Mouse (Mus musculus) neural tube, embryonic 11.5 days (tissue): ENCODE measurements around the gene Btrc. TPM values are rescaled to one million over a fixed set of nuclear protein-coding genes. Genes with fewer than 3 reads are reported as not detected.

Experiments
- ATAC-seq: fragments of 200-750 bp; cut with Nextera tagmentation; 2 replicates; pipeline ENCODE4 v1.8.0; 2017; ENCODE audit warnings: moderate number of reproducible peaks, mild to moderate bottlenecking, moderate TSS enrichment, moderate library complexity; ENCODE audit not compliant: insufficient read depth, low FRiP score, low TSS enrichment
- DNase-seq: peaks from one replicate; pipeline ENCODE4 v3.0.0-alpha.2; 2015; ENCODE audit warnings: low spot score
- H3K27ac ChIP-seq: fragments of 300-500 bp; sonication (generic); 2 replicates; pipeline ENCODE4 v1.5.1; 2014; ENCODE audit warnings: low read depth, mild to moderate bottlenecking, low read length
- H3K27me3 ChIP-seq: fragments of 300-500 bp; sonication (generic); 2 replicates; pipeline ENCODE4 v1.6.1; 2014; ENCODE audit warnings: mild to moderate bottlenecking, low read length, mixed read lengths; ENCODE audit not compliant: control insufficient read depth, insufficient read depth
- H3K36me3 ChIP-seq: fragments of 300-500 bp; sonication (generic); 2 replicates; pipeline ENCODE4 v1.6.1; 2014; ENCODE audit warnings: mild to moderate bottlenecking, low read length, moderate library complexity, mixed read lengths; ENCODE audit not compliant: control insufficient read depth, insufficient read depth
- H3K4me1 ChIP-seq: fragments of 300-500 bp; sonication (generic); 2 replicates; pipeline ENCODE4 v1.6.1; 2014; ENCODE audit warnings: low read length, mixed read lengths; ENCODE audit not compliant: control insufficient read depth, insufficient read depth
- H3K4me2 ChIP-seq: fragments of 300-500 bp; sonication (generic); 2 replicates; pipeline ENCODE4 v1.6.1; 2014; ENCODE audit warnings: low read depth, mild to moderate bottlenecking, moderate library complexity
- H3K4me3 ChIP-seq: fragments of 300-500 bp; sonication (generic); 2 replicates; pipeline ENCODE4 v1.5.1; 2014; ENCODE audit warnings: low read depth, low read length
- H3K9ac ChIP-seq: fragments of 300-500 bp; sonication (generic); 2 replicates; pipeline ENCODE4 v1.6.1; 2014; ENCODE audit warnings: mild to moderate bottlenecking, low read length
- H3K9me3 ChIP-seq: fragments of 300-500 bp; sonication (generic); 2 replicates; pipeline ENCODE4 v1.6.1; 2016; ENCODE audit warnings: low read length; ENCODE audit not compliant: control insufficient read depth
- WGBS: fragments of 180-500 bp; shearing (Covaris S2); extraction: QIAGEN DNeasy Blood & Tissue Kit; methylation state at CpG from one replicate; pipeline ENCODE4 v1.1.7; 2014; 5-methylcytosine and 5-hydroxymethylcytosine counted together
- polyA plus RNA-seq: library from polyadenylated mRNA; unstranded; fragments of >200 nt; fragmentation: Nextera tagmentation; extraction: Ambion mirVana; gene quantifications from 2 replicates; pipeline ENCODE4 v1.2.1, GENCODE M21; 2014

Gene Btrc
- polyA plus RNA-seq, 1 experiment from 2014 or later: 68.4 TPM

DNA sequence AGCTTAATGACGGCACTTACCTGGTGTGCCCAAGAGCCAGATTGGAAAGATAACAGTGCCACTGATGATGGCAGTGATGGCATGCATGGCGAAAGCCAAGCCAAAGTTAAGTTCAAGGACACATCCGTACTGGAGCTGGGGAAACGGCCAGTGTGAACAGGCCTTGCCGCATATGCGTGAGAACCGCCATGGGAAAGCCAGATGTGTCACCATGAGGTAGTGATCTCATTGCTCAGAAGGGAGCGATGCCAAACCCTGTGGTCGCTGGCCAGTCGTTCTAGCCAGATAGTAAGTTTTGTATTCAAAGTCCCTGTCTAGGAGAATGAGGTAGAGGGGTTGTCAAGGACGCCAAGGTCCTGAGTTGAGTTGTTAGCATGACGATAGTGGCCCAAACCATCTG is 152.7 kb downstream of the Btrc start:
- H3K4me3 ChIP-seq: no peak overlapping the region
- no peak overlapping the region for H3K27ac ChIP-seq
- H3K4me2 ChIP-seq: no peak overlapping the region
- H3K9ac ChIP-seq: no peak overlapping the region
- H3K9me3 ChIP-seq: no peaks in the 10 kb centered on the region
- peaks cover 9% of the 10 kb centered on the region for H3K36me3 ChIP-seq
- no peaks in the 10 kb centered on the region for H3K4me1 ChIP-seq
- 96% methylated on average over 12 of the region's 12 CpGs for WGBS
- no peaks in the 10 kb centered on the region for H3K27me3 ChIP-seq
- DNase-seq (no peak), ATAC-seq (no peak)

DNA sequence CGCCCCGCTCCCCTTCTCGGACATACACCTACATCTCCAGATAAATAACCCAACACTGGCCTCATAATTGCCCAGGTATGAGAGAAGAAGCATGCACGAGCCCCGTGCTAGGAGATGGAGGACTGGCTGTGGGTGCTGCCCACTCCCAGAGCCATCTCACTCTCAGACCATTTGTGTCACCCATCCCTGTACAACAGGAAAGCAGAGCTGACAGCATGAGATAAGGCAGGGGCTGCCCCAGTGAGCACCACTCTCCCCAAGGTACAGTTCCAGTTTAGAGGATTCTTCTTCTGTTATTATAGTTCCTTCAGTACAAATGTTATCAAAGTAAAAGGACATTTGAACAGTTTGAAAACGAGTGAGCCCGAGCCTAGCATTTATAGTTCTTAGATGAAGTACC is 163.8 kb downstream of the Btrc start:
- WGBS: 89% methylated on average over 7 of the region's 7 CpGs
- Histone ChIP-seq H3K4me1 (no peaks in the 10 kb centered on the region), H3K9me3 (no peaks in the 10 kb centered on the region), H3K4me2 (no peak overlapping the region), H3K36me3 (peaks cover 9% of the 10 kb centered on the region), H3K27ac (no peak overlapping the region), H3K4me3 (no peak overlapping the region), H3K27me3 (no peaks in the 10 kb centered on the region), H3K9ac (no peak overlapping the region)
- DNase-seq: no peak
- ATAC-seq: no peak

DNA sequence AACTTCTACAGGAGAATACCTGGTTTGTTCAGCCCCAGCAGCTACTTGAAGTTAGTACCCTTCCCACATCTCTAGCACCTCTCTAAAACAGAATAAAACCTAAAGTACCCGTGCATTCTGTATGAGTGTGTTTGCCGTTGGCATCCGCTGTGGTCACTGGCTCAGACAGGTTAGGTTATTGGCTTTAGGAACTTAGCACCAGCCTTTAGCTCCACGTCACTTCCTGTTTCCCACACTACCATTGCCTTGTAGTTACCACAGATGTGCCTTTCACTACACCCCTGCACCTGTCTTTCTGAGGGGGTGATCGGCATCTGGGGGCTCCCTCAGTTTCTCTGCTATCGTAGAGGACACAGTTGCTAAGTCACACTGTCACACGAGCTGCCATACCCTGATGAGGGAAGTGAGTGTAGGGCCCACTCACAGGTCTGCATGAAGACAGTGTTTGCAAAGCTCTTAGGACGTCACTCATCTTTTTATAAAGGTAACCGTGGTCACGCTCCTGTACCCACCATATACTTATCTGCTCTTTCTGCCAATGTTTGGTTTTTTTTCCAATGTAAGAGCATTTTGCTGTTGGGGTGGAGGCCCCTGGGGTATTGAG is 164.5 kb downstream of the Btrc start:
- WGBS: 93% methylated on average over 10 of the region's 10 CpGs
- Histone ChIP-seq H3K9ac (no peak overlapping the region), H3K4me3 (no peak overlapping the region), H3K36me3 (peaks cover 9% of the 10 kb centered on the region), H3K27me3 (no peaks in the 10 kb centered on the region), H3K4me1 (no peaks in the 10 kb centered on the region), H3K9me3 (no peaks in the 10 kb centered on the region), H3K27ac (no peak overlapping the region), H3K4me2 (no peak overlapping the region)
- ATAC-seq (no peak), DNase-seq (no peak)

DNA sequence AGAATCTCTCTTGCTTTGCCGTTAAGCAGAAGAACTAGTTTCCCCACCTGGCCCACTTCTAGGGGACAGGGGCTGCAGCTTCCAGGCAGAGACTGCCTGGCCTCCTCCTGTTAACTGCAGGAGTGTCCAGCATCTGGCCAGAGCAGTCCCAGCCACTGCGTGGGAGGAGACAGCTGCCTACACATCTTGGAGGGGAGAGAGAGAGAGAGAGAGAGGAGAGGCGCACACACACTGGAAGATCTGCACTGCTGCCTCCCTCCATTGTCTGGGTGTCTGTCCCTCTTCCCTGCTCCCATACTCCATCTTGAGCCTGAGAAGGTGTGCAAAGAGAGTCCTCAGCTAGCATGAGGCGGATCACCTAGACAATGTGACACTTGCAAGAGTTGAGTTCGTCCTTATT is 165.8 kb downstream of the Btrc start:
- H3K27me3 ChIP-seq: no peaks in the 10 kb centered on the region
- H3K9ac ChIP-seq: no peak overlapping the region
- ATAC-seq (no peak), DNase-seq (no peak)
- no peak overlapping the region for H3K4me3 ChIP-seq
- peaks cover 9% of the 10 kb centered on the region for H3K36me3 ChIP-seq
- H3K9me3 ChIP-seq: no peaks in the 10 kb centered on the region
- no peak overlapping the region for H3K27ac ChIP-seq
- no peak overlapping the region for H3K4me2 ChIP-seq
- H3K4me1 ChIP-seq: no peaks in the 10 kb centered on the region
- 82% methylated on average over 5 of the region's 5 CpGs for WGBS

DNA sequence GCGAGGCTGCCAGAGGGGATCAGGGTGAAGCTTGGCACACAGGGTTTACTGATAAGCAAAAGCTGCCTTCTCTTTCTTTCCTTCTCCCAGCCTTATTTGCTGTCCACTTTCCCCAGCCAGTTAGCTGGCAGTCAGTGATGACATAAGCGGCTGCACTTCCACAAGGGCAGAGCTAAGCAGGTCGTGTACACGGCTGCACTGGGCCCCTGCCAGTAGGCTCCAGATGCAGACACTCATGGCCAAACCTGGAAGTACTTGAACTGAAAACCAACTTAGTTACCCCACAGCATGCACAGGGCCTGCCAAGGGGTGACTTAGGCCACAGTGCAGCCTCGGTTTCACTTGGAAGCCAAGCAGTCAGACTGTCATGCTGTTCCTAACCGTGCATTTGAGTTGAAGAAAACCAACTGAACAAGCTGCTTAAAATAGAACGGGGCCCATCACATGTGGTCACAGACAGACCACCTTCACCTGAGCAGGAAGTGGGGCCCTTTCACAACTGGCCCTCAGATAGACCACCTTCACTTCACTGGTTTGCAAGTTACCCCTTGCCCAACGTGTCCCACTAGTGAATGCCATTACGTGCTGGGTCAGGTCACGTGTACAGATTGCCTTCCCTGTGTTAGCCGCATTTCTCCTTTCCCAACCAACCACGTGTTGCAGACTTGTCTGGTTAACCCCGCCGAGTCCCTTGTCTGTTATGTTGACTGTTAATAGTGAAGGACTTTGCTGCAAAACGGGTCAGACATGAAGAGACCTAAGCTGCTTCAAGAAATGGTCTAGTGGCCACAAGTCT is 166.9 kb downstream of the Btrc start:
- H3K27ac ChIP-seq: no peak overlapping the region
- H3K9ac ChIP-seq: no peak overlapping the region
- DNase-seq: no peak
- peaks cover 4% of the 10 kb centered on the region; the same call in 1 of the 2 replicates for H3K4me1 ChIP-seq
- no peak overlapping the region for H3K4me2 ChIP-seq
- H3K27me3 ChIP-seq: no peaks in the 10 kb centered on the region
- H3K9me3 ChIP-seq: no peaks in the 10 kb centered on the region
- peaks cover 8% of the 10 kb centered on the region for H3K36me3 ChIP-seq
- 88% methylated on average over 15 of the region's 15 CpGs for WGBS
- H3K4me3 ChIP-seq: no peak overlapping the region
- ATAC-seq: no peak

DNA sequence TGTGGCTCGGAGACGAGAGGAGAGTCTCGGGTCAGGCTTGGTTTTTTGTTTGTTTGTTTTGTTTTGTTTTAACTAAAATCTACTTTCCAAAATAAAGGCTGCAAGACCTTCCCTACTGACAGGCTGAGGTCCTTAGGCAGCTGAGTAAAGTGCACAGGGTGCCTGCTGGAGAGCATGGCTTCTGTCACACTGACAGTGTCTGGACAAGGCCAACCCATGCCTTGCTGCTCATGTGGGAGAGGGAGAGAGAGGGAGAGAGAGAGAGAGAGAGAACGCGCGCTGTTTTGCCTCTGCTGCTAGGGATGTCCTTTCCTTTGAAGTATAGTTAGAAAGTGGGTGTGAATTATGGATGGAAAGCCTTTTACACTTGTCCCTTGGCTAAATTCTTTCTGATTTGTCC is 168.0 kb downstream of the Btrc start:
- Histone ChIP-seq H3K36me3 (peaks cover 8% of the 10 kb centered on the region), H3K4me3 (no peak overlapping the region), H3K9ac (no peak overlapping the region), H3K27ac (no peak overlapping the region), H3K4me2 (no peak overlapping the region), H3K9me3 (no peaks in the 10 kb centered on the region), H3K4me1 (peaks cover 8% of the 10 kb centered on the region; the same call in 1 of the 2 replicates), H3K27me3 (no peaks in the 10 kb centered on the region)
- 61% methylated on average over 6 of the region's 6 CpGs for WGBS
- DNase-seq: no peak
- no peak for ATAC-seq

DNA sequence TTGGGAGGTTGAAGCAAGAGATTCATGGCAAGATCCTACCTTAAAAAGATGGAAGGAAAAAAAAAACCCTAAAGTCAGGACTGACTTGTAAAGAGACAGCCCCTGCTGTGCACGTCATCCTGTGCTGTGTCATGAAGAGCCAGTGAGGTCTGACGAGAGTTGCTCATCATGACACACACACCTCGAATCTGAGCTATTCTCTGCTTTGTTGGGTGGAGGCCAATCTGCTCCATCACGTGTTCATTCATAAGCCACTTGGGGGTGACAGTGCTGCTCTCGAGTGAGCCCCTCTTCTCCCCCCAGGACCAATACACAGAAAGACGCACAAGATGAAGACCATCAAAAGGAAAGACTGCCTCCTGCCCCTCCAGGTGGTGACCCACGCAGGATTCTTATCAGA is 170.1 kb downstream of the Btrc start:
- H3K9me3 ChIP-seq: no peaks in the 10 kb centered on the region
- H3K36me3 ChIP-seq: peaks cover 4% of the 10 kb centered on the region
- ATAC-seq (no peak), DNase-seq (no peak)
- 75% methylated on average over 7 of the region's 7 CpGs for WGBS
- no peak overlapping the region for H3K4me3 ChIP-seq
- H3K27me3 ChIP-seq: no peaks in the 10 kb centered on the region
- peaks cover 8% of the 10 kb centered on the region; the same call in 1 of the 2 replicates for H3K4me1 ChIP-seq
- no peak overlapping the region for H3K4me2 ChIP-seq
- no peak overlapping the region for H3K9ac ChIP-seq
- no peak overlapping the region for H3K27ac ChIP-seq

DNA sequence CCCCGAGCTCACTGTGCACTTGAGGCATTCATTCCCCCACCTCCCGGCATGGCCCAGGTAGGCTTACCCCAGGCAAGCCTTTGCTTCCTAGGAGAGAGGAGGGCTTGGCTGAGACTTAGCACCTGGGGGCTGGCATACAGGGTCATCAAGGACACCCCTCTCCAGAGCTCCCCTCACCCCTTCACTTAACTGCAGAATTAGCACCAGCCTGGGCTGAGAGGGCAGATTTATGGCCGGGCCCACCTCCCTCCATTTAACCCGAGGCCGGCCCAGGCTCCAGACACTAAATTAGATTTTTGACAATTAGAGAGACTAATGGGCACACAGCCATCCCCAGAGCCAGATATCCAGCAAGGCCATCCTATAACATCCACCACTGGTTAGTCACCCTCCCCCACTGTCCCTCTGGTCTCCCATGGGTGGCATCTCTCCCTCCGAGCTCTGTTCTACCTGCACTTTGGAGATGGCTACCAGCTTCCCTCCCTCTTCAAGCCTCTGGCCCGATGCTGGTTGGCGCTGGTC is 171.7 kb downstream of the Btrc start:
- WGBS: 57% methylated on average over 8 of the region's 8 CpGs
- H3K9ac ChIP-seq: no peak overlapping the region
- H3K27ac ChIP-seq: no peak overlapping the region
- no peaks in the 10 kb centered on the region; the same call in 1 of the 2 replicates for H3K36me3 ChIP-seq
- peak; percentile 45; the same call in 1 of the 2 replicates for ATAC-seq
- H3K4me2 ChIP-seq: no peak overlapping the region
- no peak for DNase-seq
- no peak overlapping the region for H3K4me3 ChIP-seq
- no peaks in the 10 kb centered on the region for H3K9me3 ChIP-seq
- H3K27me3 ChIP-seq: peaks cover 5% of the 10 kb centered on the region; the same call in 1 of the 2 replicates
- H3K4me1 ChIP-seq: peaks cover 8% of the 10 kb centered on the region

DNA sequence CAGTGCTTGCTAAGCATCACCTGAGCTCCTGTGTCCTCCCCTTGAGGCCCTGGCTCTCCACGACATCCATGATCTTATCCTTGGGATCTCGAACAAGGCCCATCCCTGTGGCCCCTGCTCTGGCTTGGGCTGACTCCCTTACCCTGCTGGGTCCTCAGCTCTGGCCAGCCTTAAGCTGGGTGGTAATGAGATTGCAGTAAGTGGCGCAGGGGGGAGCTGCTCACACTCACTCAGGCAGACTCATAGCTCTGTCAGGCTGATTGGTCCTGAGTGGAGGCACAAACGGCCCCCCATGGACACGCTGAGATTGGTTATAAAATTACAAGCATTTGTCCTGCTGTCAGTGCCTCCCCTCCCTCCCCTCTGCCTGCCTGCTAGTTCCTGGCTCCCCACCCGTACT is 172.4 kb downstream of the Btrc start:
- Histone ChIP-seq H3K9me3 (no peaks in the 10 kb centered on the region), H3K4me3 (no peak overlapping the region), H3K27ac (no peak overlapping the region), H3K27me3 (peaks cover 11% of the 10 kb centered on the region), H3K9ac (no peak overlapping the region), H3K4me2 (no peak overlapping the region), H3K36me3 (no peaks in the 10 kb centered on the region), H3K4me1 (peaks cover 14% of the 10 kb centered on the region)
- WGBS: 49% methylated on average over 6 of the region's 6 CpGs
- ATAC-seq (peak; percentile 42; the same call in 1 of the 2 replicates), DNase-seq (no peak)
